Mouse (Mus musculus): ENCODE measurements around the gene Cntn5. TPM values are rescaled to one million over a fixed set of nuclear protein-coding genes. Genes with fewer than 3 reads are reported as not detected.

Cntn5 gene
- polyA plus RNA-seq, 1 experiment, result not detected

- no peak overlapping the region for H3K4me3 ChIP-seq (ENCODE audit: extremely low read depth, insufficient read depth, insufficient read length)
- no peaks in the 10 kb centered on the region for H3K27me3 ChIP-seq (ENCODE audit: control insufficient read depth, insufficient read depth, low read length)
- TF ChIP-seq POLR2A (IDR thresholded peaks at IDR 0.05; ENCODE audit: low read depth, low read length) (no peak), CTCF (IDR thresholded peaks at IDR 0.05; ENCODE audit: extremely low read depth, insufficient read depth, insufficient read length, insufficient replicate concordance) (no peak)
- H3K4me1 ChIP-seq (ENCODE audit: control insufficient read depth, insufficient read depth, insufficient read length), result no peaks in the 10 kb centered on the region
- no peak overlapping the region for H3K27ac ChIP-seq (ENCODE audit: insufficient read depth, low read length)
- no peaks in the 10 kb centered on the region for H3K36me3 ChIP-seq (ENCODE audit: control insufficient read depth, insufficient read depth, low read length)
- 33% methylated on average over 1 of the region's 1 CpGs for WGBS
- no peak for DNase-seq (ENCODE audit: low read depth in 1 of 2, low spot score in 2 of 2)
Measured at GRCm38 (mm10) chr9:10384455-10384854, 520.1 kb downstream of the Cntn5 start.

- TF ChIP-seq CTCF (IDR thresholded peaks at IDR 0.05; ENCODE audit: extremely low read depth, insufficient read depth, insufficient read length, insufficient replicate concordance), result no peak
- TF ChIP-seq POLR2A (IDR thresholded peaks at IDR 0.05; ENCODE audit: low read depth, low read length), result no peak
- no peak overlapping the region for H3K27ac ChIP-seq (ENCODE audit: insufficient read depth, low read length)
- H3K4me3 ChIP-seq (ENCODE audit: extremely low read depth, insufficient read depth, insufficient read length), result no peak overlapping the region
- no peak for DNase-seq (ENCODE audit: low read depth in 1 of 2, low spot score in 2 of 2)
- no peaks in the 10 kb centered on the region for H3K4me1 ChIP-seq (ENCODE audit: control insufficient read depth, insufficient read depth, insufficient read length)
- H3K27me3 ChIP-seq (ENCODE audit: control insufficient read depth, insufficient read depth, low read length), result no peaks in the 10 kb centered on the region
- no peaks in the 10 kb centered on the region for H3K36me3 ChIP-seq (ENCODE audit: control insufficient read depth, insufficient read depth, low read length)
Measured at GRCm38 (mm10) chr9:10383140-10383539, 521.4 kb downstream of the Cntn5 start.

GRCm38 (mm10) chr9:10381701-10382100 lies 522.9 kb downstream of the Cntn5 start:
- H3K4me1 ChIP-seq (ENCODE audit: control insufficient read depth, insufficient read depth, insufficient read length), result no peaks in the 10 kb centered on the region
- no peak overlapping the region for H3K4me3 ChIP-seq (ENCODE audit: extremely low read depth, insufficient read depth, insufficient read length)
- 92% methylated on average over 4 of the region's 4 CpGs for WGBS
- no peak overlapping the region for H3K27ac ChIP-seq (ENCODE audit: insufficient read depth, low read length)
- no peaks in the 10 kb centered on the region for H3K36me3 ChIP-seq (ENCODE audit: control insufficient read depth, insufficient read depth, low read length)
- TF ChIP-seq POLR2A (IDR thresholded peaks at IDR 0.05; ENCODE audit: low read depth, low read length) (no peak), CTCF (IDR thresholded peaks at IDR 0.05; ENCODE audit: extremely low read depth, insufficient read depth, insufficient read length, insufficient replicate concordance) (no peak)
- no peak for DNase-seq (ENCODE audit: low read depth in 1 of 2, low spot score in 2 of 2)
- H3K27me3 ChIP-seq (ENCODE audit: control insufficient read depth, insufficient read depth, low read length), result no peaks in the 10 kb centered on the region

- H3K27me3 ChIP-seq (ENCODE audit: control insufficient read depth, insufficient read depth, low read length), result no peaks in the 10 kb centered on the region
- no peaks in the 10 kb centered on the region for H3K36me3 ChIP-seq (ENCODE audit: control insufficient read depth, insufficient read depth, low read length)
- no peaks in the 10 kb centered on the region for H3K4me1 ChIP-seq (ENCODE audit: control insufficient read depth, insufficient read depth, insufficient read length)
- TF ChIP-seq POLR2A (IDR thresholded peaks at IDR 0.05; ENCODE audit: low read depth, low read length), result no peak
- TF ChIP-seq CTCF (IDR thresholded peaks at IDR 0.05; ENCODE audit: extremely low read depth, insufficient read depth, insufficient read length, insufficient replicate concordance), result no peak
- no peak overlapping the region for H3K27ac ChIP-seq (ENCODE audit: insufficient read depth, low read length)
- no peak overlapping the region for H3K4me3 ChIP-seq (ENCODE audit: extremely low read depth, insufficient read depth, insufficient read length)
- DNase-seq (ENCODE audit: low read depth in 1 of 2, low spot score in 2 of 2), result no peak
Measured at GRCm38 (mm10) chr9:10376261-10376660, 528.3 kb downstream of the Cntn5 start.

GRCm38 (mm10) chr9:10368971-10369370 lies 535.6 kb downstream of the Cntn5 start:
- 74% methylated on average over 5 of the region's 5 CpGs for WGBS
- no peaks in the 10 kb centered on the region for H3K27me3 ChIP-seq (ENCODE audit: control insufficient read depth, insufficient read depth, low read length)
- TF ChIP-seq POLR2A (IDR thresholded peaks at IDR 0.05; ENCODE audit: low read depth, low read length) (no peak), CTCF (IDR thresholded peaks at IDR 0.05; ENCODE audit: extremely low read depth, insufficient read depth, insufficient read length, insufficient replicate concordance) (no peak)
- H3K4me1 ChIP-seq (ENCODE audit: control insufficient read depth, insufficient read depth, insufficient read length), result no peaks in the 10 kb centered on the region
- no peak for DNase-seq (ENCODE audit: low read depth in 1 of 2, low spot score in 2 of 2)
- no peak overlapping the region for H3K4me3 ChIP-seq (ENCODE audit: extremely low read depth, insufficient read depth, insufficient read length)
- H3K36me3 ChIP-seq (ENCODE audit: control insufficient read depth, insufficient read depth, low read length), result no peaks in the 10 kb centered on the region
- no peak overlapping the region for H3K27ac ChIP-seq (ENCODE audit: insufficient read depth, low read length)

- Histone ChIP-seq H3K27me3 (ENCODE audit: control insufficient read depth, insufficient read depth, low read length) (no peaks in the 10 kb centered on the region), H3K36me3 (ENCODE audit: control insufficient read depth, insufficient read depth, low read length) (no peaks in the 10 kb centered on the region), H3K4me3 (ENCODE audit: extremely low read depth, insufficient read depth, insufficient read length) (no peak overlapping the region), H3K4me1 (ENCODE audit: control insufficient read depth, insufficient read depth, insufficient read length) (no peaks in the 10 kb centered on the region), H3K27ac (ENCODE audit: insufficient read depth, low read length) (no peak overlapping the region)
- no peak for TF ChIP-seq CTCF (IDR thresholded peaks at IDR 0.05; ENCODE audit: extremely low read depth, insufficient read depth, insufficient read length, insufficient replicate concordance)
- TF ChIP-seq POLR2A (IDR thresholded peaks at IDR 0.05; ENCODE audit: low read depth, low read length), result no peak
- DNase-seq (ENCODE audit: low read depth in 1 of 2, low spot score in 2 of 2), result no peak
- WGBS, result 63% methylated on average over 1 of the region's 1 CpGs
Measured at GRCm38 (mm10) chr9:10368410-10368809, 536.2 kb downstream of the Cntn5 start.

- 62% methylated on average over 6 of the region's 6 CpGs for WGBS
- no peak for DNase-seq (ENCODE audit: low read depth in 1 of 2, low spot score in 2 of 2)
- no peak overlapping the region for H3K27ac ChIP-seq (ENCODE audit: insufficient read depth, low read length)
- H3K4me1 ChIP-seq (ENCODE audit: control insufficient read depth, insufficient read depth, insufficient read length), result no peaks in the 10 kb centered on the region
- TF ChIP-seq CTCF (IDR thresholded peaks at IDR 0.05; ENCODE audit: extremely low read depth, insufficient read depth, insufficient read length, insufficient replicate concordance) (no peak), POLR2A (IDR thresholded peaks at IDR 0.05; ENCODE audit: low read depth, low read length) (no peak)
- H3K27me3 ChIP-seq (ENCODE audit: control insufficient read depth, insufficient read depth, low read length), result no peaks in the 10 kb centered on the region
- no peak overlapping the region for H3K4me3 ChIP-seq (ENCODE audit: extremely low read depth, insufficient read depth, insufficient read length)
- no peaks in the 10 kb centered on the region for H3K36me3 ChIP-seq (ENCODE audit: control insufficient read depth, insufficient read depth, low read length)
Measured at GRCm38 (mm10) chr9:10366246-10366955, 538.2 kb downstream of the Cntn5 start.

All from spleen, adult 2 months (tissue).